Mouse (Mus musculus): ENCODE measurements around the gene Lipo3. TPM values are rescaled to one million over a fixed set of nuclear protein-coding genes. Genes with fewer than 3 reads are reported as not detected.

The Lipo3 gene
- polyA plus RNA-seq, 1 experiment from 2014 or later, result 18.0 TPM

DNA sequence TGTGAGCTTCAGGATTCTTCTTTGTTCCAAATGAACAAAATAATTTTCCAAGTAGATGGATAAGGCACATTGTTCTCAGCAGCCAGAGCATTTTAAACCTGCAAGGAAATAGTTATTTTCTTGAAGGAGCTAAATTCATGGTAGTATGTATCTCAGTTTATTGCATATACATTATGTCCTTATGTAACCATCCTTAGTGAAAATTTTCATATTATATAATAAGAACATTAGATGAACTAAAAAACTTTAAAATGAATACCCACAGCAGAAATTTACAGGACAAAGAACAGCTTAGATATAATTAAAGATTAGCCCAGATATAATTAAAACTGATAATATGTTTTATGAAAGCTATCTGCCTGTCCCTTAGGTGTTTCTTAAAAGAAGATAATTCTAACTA is 244.1 kb downstream of the Lipo3 start, which contains the start of gene Lipo4:
Gene Lipo4, minus strand, starts transcription at position 101 of the 400 bp plus-strand sequence.
- TF ChIP-seq CTCF (IDR thresholded peaks at IDR 0.05; ENCODE audit: low read depth), result no peak

More for the DNA sequence above, 244.1 kb downstream of the Lipo3 start, which contains the start of gene Lipo4:
- Histone ChIP-seq H3K4me3 (ENCODE audit: low read depth, low read length) (no peak within 1 kb of the TSS), H3K9me3 (ENCODE audit: low read depth, low read length) (no peaks in the 10 kb centered on the region), H3K4me2 (no peak within 1 kb of the TSS), H3K27me3 (ENCODE audit: insufficient read depth, low read length) (no peaks in the 10 kb centered on the region), H3K27ac (ENCODE audit: low read depth) (no peak within 1 kb of the TSS), H3K4me1 (ENCODE audit: insufficient read depth) (no peaks in the 10 kb centered on the region), H3K9ac (no peak within 1 kb of the TSS), H3K36me3 (ENCODE audit: insufficient read depth) (no peaks in the 10 kb centered on the region)
- DNase-seq, result no peak
- no peak for ATAC-seq (ENCODE audit: insufficient read depth)

Small RNA genes lying within 50 kb of the gene (microRNA-seq; reads per million reads assigned to microRNA genes)
- gene Gm27440 (ENCODE audit: borderline number of aligned reads), result not detected

Other genes starting within 250 kb of the Lipo3 start
- not detected in 2 replicates for gene Lipo4, start 244.2 kb downstream of the Lipo3 start, polyA plus RNA-seq (2014; fragmentation: Nextera tagmentation; extraction: Ambion mirVana)
- not detected in 2 replicates for gene Gm8978, start 136.7 kb downstream of the Lipo3 start, polyA plus RNA-seq (2014; fragmentation: Nextera tagmentation; extraction: Ambion mirVana)
- gene Lipo2, start 10.6 kb downstream of the Lipo3 start, polyA plus RNA-seq (2014; fragmentation: Nextera tagmentation; extraction: Ambion mirVana), result 0.22 and 0.25 TPM in 2 replicates
- not detected in 2 replicates for gene Lipo1, start 25.5 kb upstream of the Lipo3 start, polyA plus RNA-seq (2014; fragmentation: Nextera tagmentation; extraction: Ambion mirVana)
- gene Lipf, start 199.2 kb upstream of the Lipo3 start, polyA plus RNA-seq (2014; fragmentation: Nextera tagmentation; extraction: Ambion mirVana), result not detected in 2 replicates
- not detected in 2 replicates for gene Lipk, start 246.3 kb upstream of the Lipo3 start, polyA plus RNA-seq (2014; fragmentation: Nextera tagmentation; extraction: Ambion mirVana)

Measured in lung, embryonic 14.5 days (tissue).